Mouse (Mus musculus) gonadal fat pad, adult 2 months (tissue): Measurements from ENCODE around the gene Prok2. TPM values are rescaled to one million over a fixed set of nuclear protein-coding genes. Genes with fewer than 3 reads are reported as not detected.

ENCODE experiments used
- DNase-seq: peaks from one replicate; pipeline ENCODE4 v3.0.0-alpha.2; 2012; ENCODE audit warnings: low read depth
- polyA plus RNA-seq: library from polyadenylated mRNA; depleted of rRNA; stranded (reverse); fragments of >200 nt; gene quantifications from 2 replicates; pipeline ENCODE4 v1.2.3, GENCODE M21; 2012; rRNA removed

Prok2 gene
- polyA plus RNA-seq: 0.13 TPM in 1 of 2 replicates, not detected in the other

- no peak for DNase-seq
Observed at GRCm38 (mm10) chr6:99725971-99726561, at the start of gene Prok2. Prok2 (minus strand) TSS chr6:99726392.

- no peak for DNase-seq
Observed at GRCm38 (mm10) chr6:99774680-99775079, 48.5 kb upstream of the Prok2 start.

- no peak for DNase-seq
Observed at GRCm38 (mm10) chr6:99768495-99768894, 42.3 kb upstream of the Prok2 start.

- no peak for DNase-seq
Observed at GRCm38 (mm10) chr6:99764916-99765315, 38.7 kb upstream of the Prok2 start.

- no peak for DNase-seq
Observed at GRCm38 (mm10) chr6:99762069-99762985, 36.1 kb upstream of the Prok2 start.

- DNase-seq: no peak
Observed at GRCm38 (mm10) chr6:99756105-99756504, 29.9 kb upstream of the Prok2 start.

GRCm38 (mm10) chr6:99751308-99751707 is 25.1 kb upstream of the Prok2 start:
- no peak for DNase-seq

GRCm38 (mm10) chr6:99746275-99746674 is 20.1 kb upstream of the Prok2 start:
- DNase-seq: no peak

GRCm38 (mm10) chr6:99742866-99743265 is 16.7 kb upstream of the Prok2 start:
- DNase-seq: no peak

GRCm38 (mm10) chr6:99734666-99735065 is 8.5 kb upstream of the Prok2 start:
- no peak for DNase-seq

GRCm38 (mm10) chr6:99732673-99733072 is 6.5 kb upstream of the Prok2 start:
- no peak for DNase-seq

- DNase-seq: no peak
Observed at GRCm38 (mm10) chr6:99731926-99732325, 5.7 kb upstream of the Prok2 start.

GRCm38 (mm10) chr6:99729853-99730252 is 3.7 kb upstream of the Prok2 start:
- no peak for DNase-seq

- DNase-seq: no peak
Observed at GRCm38 (mm10) chr6:99726576-99727303, 548 bp upstream of the Prok2 start.

GRCm38 (mm10) chr6:99722390-99722789 is 3.8 kb downstream of the Prok2 start:
- no peak for DNase-seq

- DNase-seq: no peak
Observed at GRCm38 (mm10) chr6:99721032-99721431, 5.2 kb downstream of the Prok2 start.

- no peak for DNase-seq
Observed at GRCm38 (mm10) chr6:99715913-99716312, 10.3 kb downstream of the Prok2 start.

GRCm38 (mm10) chr6:99715191-99715590 is 11.0 kb downstream of the Prok2 start:
- DNase-seq: no peak

- DNase-seq: no peak
Observed at GRCm38 (mm10) chr6:99713256-99713655, 12.9 kb downstream of the Prok2 start.

GRCm38 (mm10) chr6:99711576-99712101 is 14.6 kb downstream of the Prok2 start:
- DNase-seq: no peak

GRCm38 (mm10) chr6:99700484-99700883 is 25.7 kb downstream of the Prok2 start:
- DNase-seq: no peak
